Mouse (Mus musculus) heart, postnatal 0 days (tissue): ENCODE measurements around the gene 1500015O10Rik.

Experiments used
- CTCF ChIP-seq: IDR thresholded peaks from 2 replicates; pipeline ENCODE4 v1.5.1; 2016; ENCODE audit warnings: antibody characterized with exemption, control low read depth, low read depth
- EP300 ChIP-seq: IDR thresholded peaks from 2 replicates; pipeline ENCODE4 v1.6.1; 2016; ENCODE audit warnings: antibody characterized with exemption, low read depth

GRCm38 (mm10) chr1:43718793-43719192, 11.6 kb upstream of the 1500015O10Rik start:
- TF ChIP-seq CTCF (no peak), EP300 (no peak)
